Mouse (Mus musculus): ENCODE data around the gene Thap7.
A peak's percentile ranks its signal among the peaks of the same experiment; 100 is the strongest.

GRCm38 (mm10) chr16:17508546-17509239 is 22.2 kb downstream of the Thap7 start, which contains the start of gene Lztr1:
- peak; percentile 87 for TF ChIP-seq POLR2A (IDR thresholded peaks at IDR 0.05; ENCODE audit: insufficient read depth, low read depth, low read length)
- TF ChIP-seq EP300 (IDR thresholded peaks at IDR 0.05; ENCODE audit: insufficient read depth, low read depth, low read length), result no peak
- TF ChIP-seq CTCF (IDR thresholded peaks at IDR 0.05), result peak; percentile 44

All from heart, adult 2 months (tissue).